Mouse (Mus musculus) central nervous system, embryonic 18 days (tissue): ENCODE measurements around the gene Foxb2. TPM values are rescaled to one million over a fixed set of nuclear protein-coding genes. Genes with fewer than 3 reads are reported as not detected.

Experiments
- polyA plus RNA-seq: library from polyadenylated mRNA; depleted of rRNA; stranded (reverse); fragments of >200 nt; gene quantifications from 2 replicates; pipeline ENCODE4 v1.2.3, GENCODE M21; 2012; rRNA removed

Foxb2 gene
- 0.14 and 0.19 TPM in 2 replicates for polyA plus RNA-seq

DNA sequence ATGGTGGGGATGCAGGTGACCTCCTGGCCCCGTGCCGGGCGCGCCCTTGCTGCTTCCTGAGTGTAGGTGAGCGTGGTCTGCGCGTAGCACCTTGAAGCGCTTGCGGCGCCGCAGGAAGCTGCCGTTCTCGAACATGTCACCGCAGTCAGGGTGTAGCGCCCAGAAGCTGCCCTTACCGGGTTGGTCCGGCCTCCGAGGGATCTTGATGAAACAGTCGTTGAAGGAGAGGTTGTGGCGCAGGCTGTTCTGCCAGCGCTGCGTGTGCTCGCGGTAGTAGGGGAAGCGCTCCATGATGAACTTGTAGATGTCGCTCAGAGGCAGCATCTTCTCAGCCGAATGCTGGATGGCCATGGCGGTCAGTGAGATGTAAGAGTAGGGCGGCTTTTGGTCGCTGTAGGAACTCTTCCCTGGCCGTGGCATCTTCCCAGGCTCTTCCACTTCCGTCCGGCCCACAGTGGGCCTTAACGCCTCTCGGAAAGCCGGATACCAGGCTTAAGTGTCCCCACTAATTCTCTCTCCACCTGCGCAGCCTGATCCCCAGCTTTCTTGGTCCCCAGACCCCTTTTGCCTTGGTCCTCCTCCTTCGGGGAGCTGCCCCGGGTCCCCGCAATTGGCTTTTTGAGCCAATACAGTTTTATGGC, at the start of gene Foxb2:
TSS of gene Foxb2 (minus strand) at position 585 of the 641 bp plus-strand sequence.

Other genes with a start within 250 kb of the Foxb2 start
- gene Vps13a, start 92.9 kb downstream of the Foxb2 start, polyA plus RNA-seq = 15.4 and 18.9 TPM in 2 replicates
- gene Prune2, start 82.3 kb upstream of the Foxb2 start, polyA plus RNA-seq = 8.4 and 10.3 TPM in 2 replicates